Mouse (Mus musculus) urinary bladder, postnatal 4 days (tissue): ENCODE measurements around the gene Aldh2.
"Not testable (repeated sequence)": the region's sequence is repeated elsewhere in the genome, so short reads cannot be mapped to it uniquely, and the experiment has no call there.

Source experiments
- DNase-seq, 2 experiments: peaks; one replicate each; pipeline ENCODE4 v3.0.0; 2021 to 2022; ENCODE audit warnings: low spot score in 2 of 2

Aldh2 gene

GRCm38 (mm10) chr5:121547084-121547483 lies 46.5 kb downstream of the Aldh2 start:
- DNase-seq: no peak

GRCm38 (mm10) chr5:121546530-121546895 lies 47.1 kb downstream of the Aldh2 start:
- peak in 1 of 2 experiments; percentile 29 for DNase-seq

- DNase-seq: peak; percentile 96
Observed at GRCm38 (mm10) chr5:121545793-121546529, 47.7 kb downstream of the Aldh2 start, which contains the start of gene Mapkapk5. Gene Mapkapk5 (minus strand): TSS chr5:121545905.

GRCm38 (mm10) chr5:121544910-121545792 lies 48.5 kb downstream of the Aldh2 start, which contains the start of the genes Adam1a and Gm42878:
Gene Adam1a (minus strand): TSS chr5:121545482.
Gene Gm42878 (minus strand): TSS chr5:121545482.
- peak in 1 of 2 experiments; percentile 59 for DNase-seq

GRCm38 (mm10) chr5:121543370-121543769 lies 50.3 kb downstream of the Aldh2 start:
- no peak for DNase-seq

- DNase-seq: no peak
Observed at GRCm38 (mm10) chr5:121541235-121541634, 52.4 kb downstream of the Aldh2 start.

GRCm38 (mm10) chr5:121540066-121540465 lies 53.6 kb downstream of the Aldh2 start:
- DNase-seq: no peak

- DNase-seq: no peak
Observed at GRCm38 (mm10) chr5:121537588-121537987, 56.0 kb downstream of the Aldh2 start.

- no peak for DNase-seq
Observed at GRCm38 (mm10) chr5:121536921-121537555, 56.6 kb downstream of the Aldh2 start.

- DNase-seq: no peak
Observed at GRCm38 (mm10) chr5:121535116-121535515, 58.5 kb downstream of the Aldh2 start.

- DNase-seq: no peak
Observed at GRCm38 (mm10) chr5:121534521-121534920, 59.1 kb downstream of the Aldh2 start.

- DNase-seq: no peak
Observed at GRCm38 (mm10) chr5:121526961-121527360, 66.7 kb downstream of the Aldh2 start.

- DNase-seq: no peak
Observed at GRCm38 (mm10) chr5:121526526-121526925, 67.1 kb downstream of the Aldh2 start.

GRCm38 (mm10) chr5:121525774-121526450 lies 67.7 kb downstream of the Aldh2 start:
- no peak for DNase-seq

- DNase-seq: not testable (repeated sequence)
Observed at GRCm38 (mm10) chr5:121519758-121520157, 73.9 kb downstream of the Aldh2 start.

- no peak for DNase-seq
Observed at GRCm38 (mm10) chr5:121518983-121519382, 74.6 kb downstream of the Aldh2 start.
